Mouse (Mus musculus) midbrain, embryonic 15.5 days (tissue): ENCODE data around the gene Sugp1. TPM values are rescaled to one million over a fixed set of nuclear protein-coding genes. Genes with fewer than 3 reads are reported as not detected.

Experiments used
- ATAC-seq: fragments of 200-750 bp; cut with Nextera tagmentation; replicated peaks from 2 replicates; pipeline ENCODE4 v1.8.0; 2017; ENCODE audit warnings: moderate TSS enrichment
- H3K27ac ChIP-seq: fragments of 300-500 bp; sonication (generic); 2 replicates; pipeline ENCODE4 v1.5.1; 2015; ENCODE audit warnings: mild to moderate bottlenecking, inconsistent platforms
- H3K27me3 ChIP-seq: fragments of 300-500 bp; sonication (generic); replicated peaks from 2 replicates; pipeline ENCODE4 v1.6.1; 2015; ENCODE audit warnings: inconsistent platforms
- H3K36me3 ChIP-seq: fragments of 300-500 bp; sonication (generic); replicated peaks from 2 replicates; pipeline ENCODE4 v1.6.1; 2015; ENCODE audit warnings: inconsistent platforms
- H3K4me1 ChIP-seq: fragments of 300-500 bp; sonication (generic); 2 replicates; pipeline ENCODE4 v1.6.1; 2015; ENCODE audit warnings: inconsistent platforms
- H3K4me2 ChIP-seq: fragments of 300-500 bp; sonication (generic); 2 replicates; pipeline ENCODE4 v1.6.1; 2015; ENCODE audit warnings: inconsistent platforms, mild to moderate bottlenecking, moderate library complexity
- H3K4me3 ChIP-seq: fragments of 300-500 bp; sonication (generic); 2 replicates; pipeline ENCODE4 v1.5.1; 2015; ENCODE audit warnings: mild to moderate bottlenecking, inconsistent platforms
- H3K9ac ChIP-seq: fragments of 300-500 bp; sonication (generic); 2 replicates; pipeline ENCODE4 v1.6.1; 2015; ENCODE audit warnings: mild to moderate bottlenecking, inconsistent platforms
- H3K9me3 ChIP-seq: fragments of 300-500 bp; sonication (generic); 2 replicates; pipeline ENCODE4 v1.6.1; 2016; ENCODE audit warnings: inconsistent platforms
- WGBS: fragments of 180-500 bp; shearing (Covaris S2); methylation state at CpG from one replicate; pipeline ENCODE4 v1.1.7; 2015; ENCODE audit warnings: mixed read lengths; 5-methylcytosine and 5-hydroxymethylcytosine counted together
- polyA plus RNA-seq: library from polyadenylated mRNA; unstranded; fragments of >200 nt; fragmentation: Nextera tagmentation; extraction: Ambion mirVana; gene quantifications from 2 replicates; pipeline ENCODE4 v1.2.1, GENCODE M21; 2015

The Sugp1 gene
- polyA plus RNA-seq, 1 experiment from 2014 or later: 65.4 TPM

DNA sequence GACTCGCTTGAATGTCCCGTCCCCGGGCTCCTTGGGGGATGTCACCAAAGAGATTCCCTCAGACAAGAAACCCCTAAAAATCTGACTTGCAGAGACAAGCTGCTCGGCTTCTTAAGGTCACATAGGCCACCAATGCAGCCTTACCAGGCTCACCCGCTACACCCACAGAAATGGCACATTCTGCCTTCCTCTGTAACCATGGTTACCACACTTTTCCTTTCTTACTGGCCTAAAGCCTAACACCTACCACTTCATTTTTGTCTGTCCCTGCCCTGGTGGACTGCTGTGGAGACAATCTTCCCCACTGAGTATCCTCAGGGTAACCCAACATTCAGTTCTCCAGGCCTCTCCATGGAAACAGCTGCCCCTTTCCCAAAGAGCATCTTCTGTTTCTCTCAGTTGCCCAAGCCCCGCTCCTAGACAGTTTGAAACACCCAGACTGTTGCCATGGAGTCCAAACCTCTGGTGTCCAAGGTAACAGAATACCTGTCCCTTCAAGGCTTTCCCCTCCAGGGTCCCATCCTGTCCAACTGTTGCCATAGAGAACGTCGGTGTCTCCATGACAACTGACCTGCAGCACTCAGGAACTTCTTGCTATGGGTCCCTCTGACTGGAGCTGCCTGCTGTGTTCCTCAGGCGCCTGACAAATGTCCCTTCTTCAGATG lies 46.8 kb downstream of the Sugp1 start:
- no peak overlapping the region for H3K9ac ChIP-seq

GRCm38 (mm10) chr8:70092786-70093185 lies 50.2 kb downstream of the Sugp1 start:
- ATAC-seq: no peak
- no peak overlapping the region for H3K4me2 ChIP-seq
- H3K4me3 ChIP-seq: no peak overlapping the region
- no peaks in the 10 kb centered on the region for H3K9me3 ChIP-seq
- peaks cover 12% of the 10 kb centered on the region for H3K27me3 ChIP-seq
- 70% methylated on average over 8 of the region's 8 CpGs for WGBS
- peaks cover 25% of the 10 kb centered on the region for H3K4me1 ChIP-seq
- H3K9ac ChIP-seq: no peak overlapping the region
- H3K27ac ChIP-seq: no peak overlapping the region
- peaks cover 35% of the 10 kb centered on the region for H3K36me3 ChIP-seq

More for the DNA sequence above, 46.8 kb downstream of the Sugp1 start:
- WGBS: 34% methylated on average over 9 of the region's 9 CpGs
- H3K4me2 ChIP-seq: no peak overlapping the region
- H3K9me3 ChIP-seq: no peaks in the 10 kb centered on the region
- peaks cover 36% of the 10 kb centered on the region for H3K4me1 ChIP-seq
- peak; percentile 52 for ATAC-seq
- H3K27ac ChIP-seq: 0 out of 2 replicates have a peak overlapping the region, but pooled peaks have one; percentile 1
- no peak overlapping the region for H3K4me3 ChIP-seq
- H3K27me3 ChIP-seq: peaks cover 44% of the 10 kb centered on the region
- H3K36me3 ChIP-seq: peaks cover 6% of the 10 kb centered on the region; the same call in 1 of the 2 replicates

DNA sequence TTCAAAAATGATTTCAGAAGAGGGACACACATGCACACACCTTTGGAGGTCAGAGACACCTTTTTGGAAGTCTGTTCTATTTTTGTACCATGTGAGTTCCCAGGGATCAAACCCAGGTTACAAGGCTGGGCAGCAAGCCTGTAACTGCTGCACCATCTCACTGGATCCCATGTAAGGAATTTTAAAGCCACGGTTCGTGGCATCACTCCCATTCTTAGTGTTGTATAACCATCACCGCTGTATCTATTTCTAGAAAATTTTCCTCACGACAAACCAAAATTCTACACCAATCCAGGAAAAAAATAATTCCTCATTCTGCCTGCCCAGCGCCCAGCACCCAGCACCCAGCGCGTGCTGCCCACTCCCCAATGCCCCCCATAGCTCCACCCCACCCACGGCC lies 56.7 kb downstream of the Sugp1 start:
- Histone ChIP-seq H3K9me3 (no peaks in the 10 kb centered on the region), H3K9ac (no peak overlapping the region), H3K27ac (no peak overlapping the region), H3K4me2 (no peak overlapping the region), H3K4me3 (no peak overlapping the region), H3K4me1 (no peaks in the 10 kb centered on the region), H3K36me3 (peaks cover 87% of the 10 kb centered on the region), H3K27me3 (no peaks in the 10 kb centered on the region)
- 72% methylated on average over 8 of the region's 8 CpGs for WGBS
- no peak for ATAC-seq

DNA sequence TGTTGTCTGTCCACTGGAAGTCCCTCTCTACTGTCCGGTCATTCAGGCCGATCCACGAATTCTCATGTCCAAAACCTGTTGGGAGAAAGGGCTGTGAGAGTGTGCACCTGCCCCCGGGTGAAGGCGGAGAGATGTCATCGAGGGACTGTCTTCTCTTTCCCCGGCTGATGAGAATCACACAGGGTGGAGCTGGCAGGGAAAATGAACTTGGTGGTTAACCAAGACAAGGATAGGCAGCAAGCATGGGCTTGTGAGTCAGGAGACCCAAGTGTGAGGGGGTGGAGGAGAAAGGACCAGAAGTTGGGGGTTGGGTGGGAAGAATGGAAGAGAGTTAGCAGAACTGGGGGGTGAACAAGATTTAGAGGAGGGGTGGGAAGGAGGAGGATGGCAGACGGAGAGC lies 57.6 kb downstream of the Sugp1 start:
- Histone ChIP-seq H3K27ac (no peak overlapping the region), H3K27me3 (no peaks in the 10 kb centered on the region), H3K4me3 (no peak overlapping the region), H3K9me3 (no peaks in the 10 kb centered on the region), H3K4me2 (no peak overlapping the region), H3K4me1 (no peaks in the 10 kb centered on the region), H3K36me3 (peaks cover 80% of the 10 kb centered on the region), H3K9ac (no peak overlapping the region)
- no peak for ATAC-seq
- WGBS: 85% methylated on average over 8 of the region's 8 CpGs

- no peak overlapping the region for H3K27ac ChIP-seq
- no peak overlapping the region for H3K4me3 ChIP-seq
- ATAC-seq: peak; percentile 51
- no peaks in the 10 kb centered on the region for H3K9me3 ChIP-seq
- H3K4me2 ChIP-seq: no peak overlapping the region
- peaks cover 7% of the 10 kb centered on the region; the same call in 1 of the 2 replicates for H3K4me1 ChIP-seq
- H3K9ac ChIP-seq: no peak overlapping the region
- 23% methylated on average over 6 of the region's 6 CpGs for WGBS
- no peaks in the 10 kb centered on the region for H3K27me3 ChIP-seq
- peaks cover 77% of the 10 kb centered on the region for H3K36me3 ChIP-seq
Observed at GRCm38 (mm10) chr8:70104506-70104905, 61.9 kb downstream of the Sugp1 start.

GRCm38 (mm10) chr8:70104922-70105321 lies 62.3 kb downstream of the Sugp1 start:
- no peaks in the 10 kb centered on the region for H3K9me3 ChIP-seq
- peaks cover 11% of the 10 kb centered on the region; the same call in 1 of the 2 replicates for H3K4me1 ChIP-seq
- no peaks in the 10 kb centered on the region for H3K27me3 ChIP-seq
- H3K27ac ChIP-seq: no peak overlapping the region
- H3K9ac ChIP-seq: no peak overlapping the region
- ATAC-seq: no peak
- WGBS: 75% methylated on average over 7 of the region's 7 CpGs
- H3K4me3 ChIP-seq: no peak overlapping the region
- peaks cover 77% of the 10 kb centered on the region for H3K36me3 ChIP-seq
- H3K4me2 ChIP-seq: no peak overlapping the region

- peaks cover 40% of the 10 kb centered on the region for H3K4me1 ChIP-seq
- H3K27me3 ChIP-seq: 0 out of 2 replicates have a peak, but pooled peaks cover 4% of the 10 kb centered on the region
- H3K4me3 ChIP-seq: no peak overlapping the region
- no peak overlapping the region for H3K27ac ChIP-seq
- no peak overlapping the region for H3K9ac ChIP-seq
- peaks cover 68% of the 10 kb centered on the region for H3K36me3 ChIP-seq
- 91% methylated on average over 2 of the region's 2 CpGs for WGBS
- ATAC-seq: no peak
- no peak overlapping the region for H3K4me2 ChIP-seq
- H3K9me3 ChIP-seq: no peaks in the 10 kb centered on the region
Observed at GRCm38 (mm10) chr8:70110451-70110850, 67.8 kb downstream of the Sugp1 start.

DNA sequence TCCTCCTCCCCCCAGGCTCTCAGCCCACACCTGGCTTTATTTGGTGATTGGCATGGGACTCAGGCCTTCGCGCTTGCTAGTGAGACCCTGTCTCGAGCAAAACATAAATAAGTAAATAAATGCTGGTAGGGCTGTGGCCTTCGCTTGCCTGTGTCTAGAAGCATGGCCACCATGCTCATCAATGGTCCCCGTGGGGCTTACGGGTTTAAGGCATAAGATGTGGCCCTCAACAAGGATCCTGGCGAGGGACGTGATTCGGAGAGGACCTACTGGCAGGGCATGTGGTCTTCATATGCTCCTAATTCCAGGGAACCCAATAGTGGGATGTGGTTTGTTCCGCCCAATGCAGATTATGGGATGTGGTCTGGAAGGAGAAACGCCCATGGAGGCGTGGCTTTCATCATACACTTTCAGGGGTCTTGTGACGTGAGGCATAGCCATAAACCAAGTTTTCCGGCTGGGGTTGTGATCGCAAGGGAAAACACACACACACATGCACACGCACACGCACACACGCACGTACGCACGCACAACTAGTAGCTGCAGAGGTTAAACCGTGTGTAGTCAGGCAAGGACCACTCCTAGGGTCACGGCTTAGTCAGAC lies 68.7 kb downstream of the Sugp1 start:
- 62% methylated on average over 23 of the region's 23 CpGs for WGBS

DNA sequence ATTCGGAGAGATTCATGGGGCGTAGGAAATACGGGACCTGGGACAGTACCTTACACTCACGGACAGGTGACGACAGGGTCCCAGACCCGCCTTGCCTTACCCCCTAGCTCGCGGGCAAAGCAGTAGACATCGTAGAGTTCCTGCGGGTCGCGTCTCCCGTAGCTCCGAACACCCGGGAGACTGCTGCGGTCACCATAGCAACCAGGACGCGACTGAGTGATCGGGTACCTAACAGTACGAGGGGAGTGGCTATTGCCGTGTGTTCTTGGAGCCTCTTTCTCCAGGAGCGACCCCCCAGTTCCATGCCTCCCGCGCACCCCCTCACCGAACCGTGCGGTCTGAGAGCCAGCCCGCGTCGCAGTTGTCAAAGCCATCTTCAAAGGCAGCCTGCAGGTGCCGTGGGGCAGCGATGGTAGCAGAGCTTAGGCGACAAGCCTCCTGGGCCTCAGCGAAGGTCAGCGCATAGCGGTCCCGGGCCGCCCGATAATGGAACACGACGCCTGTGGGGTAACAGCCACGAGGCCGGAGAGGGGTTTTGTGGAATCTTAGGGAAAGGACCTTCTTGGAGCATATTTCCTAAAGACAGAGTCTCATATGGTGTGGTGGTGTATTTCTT lies 69.9 kb downstream of the Sugp1 start:
- H3K9me3 ChIP-seq: no peaks in the 10 kb centered on the region
- H3K4me3 ChIP-seq: no peak overlapping the region
- H3K27ac ChIP-seq: no peak overlapping the region
- peaks cover 51% of the 10 kb centered on the region for H3K36me3 ChIP-seq
- H3K27me3 ChIP-seq: 0 out of 2 replicates have a peak, but pooled peaks cover 4% of the 10 kb centered on the region
- no peak overlapping the region for H3K4me2 ChIP-seq
- 8% methylated on average over 43 of the region's 43 CpGs for WGBS
- H3K9ac ChIP-seq: no peak overlapping the region
- peak; percentile 26 for ATAC-seq
- peaks cover 50% of the 10 kb centered on the region for H3K4me1 ChIP-seq

More for the DNA sequence above, 68.7 kb downstream of the Sugp1 start:
- Histone ChIP-seq H3K4me1 (peaks cover 40% of the 10 kb centered on the region), H3K9me3 (no peaks in the 10 kb centered on the region), H3K36me3 (peaks cover 63% of the 10 kb centered on the region), H3K9ac (no peak overlapping the region), H3K4me3 (no peak overlapping the region), H3K27me3 (0 out of 2 replicates have a peak, but pooled peaks cover 4% of the 10 kb centered on the region), H3K4me2 (no peak overlapping the region), H3K27ac (no peak overlapping the region)
- no peak for ATAC-seq

DNA sequence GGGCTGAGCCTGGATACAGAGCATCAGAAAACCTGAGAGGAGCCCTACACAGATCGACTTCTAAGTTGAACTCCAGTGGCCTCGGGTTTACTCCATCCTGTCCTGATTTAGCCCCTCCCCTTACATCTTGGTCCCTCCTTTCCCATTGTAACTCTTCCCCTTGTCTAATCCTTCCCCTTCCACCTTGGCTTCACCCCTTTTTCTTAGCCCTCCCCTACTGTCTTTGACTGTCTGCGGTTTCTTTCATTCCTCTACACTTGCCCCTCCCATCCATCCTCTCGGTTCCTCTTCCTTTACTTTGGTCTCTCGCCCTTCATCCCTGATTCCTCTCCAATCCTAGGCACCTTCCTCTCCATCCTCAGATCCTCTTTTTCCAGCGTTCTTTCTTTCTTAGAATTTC lies 71.9 kb downstream of the Sugp1 start:
- Histone ChIP-seq H3K4me1 (peaks cover 58% of the 10 kb centered on the region), H3K36me3 (peaks cover 33% of the 10 kb centered on the region), H3K4me2 (no peak overlapping the region), H3K27ac (no peak overlapping the region), H3K4me3 (no peak overlapping the region), H3K27me3 (0 out of 2 replicates have a peak, but pooled peaks cover 4% of the 10 kb centered on the region), H3K9me3 (no peaks in the 10 kb centered on the region), H3K9ac (no peak overlapping the region)
- 21% methylated on average over 6 of the region's 6 CpGs for WGBS
- ATAC-seq: no peak

GRCm38 (mm10) chr8:70114892-70115291 lies 72.3 kb downstream of the Sugp1 start:
- no peak overlapping the region for H3K9ac ChIP-seq
- peaks cover 54% of the 10 kb centered on the region for H3K4me1 ChIP-seq
- ATAC-seq: no peak
- WGBS: 70% methylated on average over 13 of the region's 13 CpGs
- H3K9me3 ChIP-seq: no peaks in the 10 kb centered on the region
- 0 out of 2 replicates have a peak, but pooled peaks cover 4% of the 10 kb centered on the region for H3K27me3 ChIP-seq
- peaks cover 29% of the 10 kb centered on the region for H3K36me3 ChIP-seq
- H3K4me2 ChIP-seq: no peak overlapping the region
- H3K4me3 ChIP-seq: no peak overlapping the region
- H3K27ac ChIP-seq: no peak overlapping the region

GRCm38 (mm10) chr8:70117611-70118010 lies 75.0 kb downstream of the Sugp1 start:
- H3K36me3 ChIP-seq: peaks cover 18% of the 10 kb centered on the region
- H3K27me3 ChIP-seq: 0 out of 2 replicates have a peak, but pooled peaks cover 4% of the 10 kb centered on the region
- peaks cover 46% of the 10 kb centered on the region for H3K4me1 ChIP-seq
- no peaks in the 10 kb centered on the region for H3K9me3 ChIP-seq
- H3K4me3 ChIP-seq: peak overlapping the region; percentile 73
- 0 out of 2 replicates have a peak overlapping the region, but pooled peaks have one; percentile 6 for H3K27ac ChIP-seq
- ATAC-seq: no peak
- 10% methylated on average over 9 of the region's 9 CpGs for WGBS
- H3K9ac ChIP-seq: peak overlapping the region; percentile 78
- peak overlapping the region; percentile 77 for H3K4me2 ChIP-seq
